Mouse (Mus musculus) spleen, postnatal 10 days (tissue): ENCODE results near the gene Rab8a.

ENCODE experiments used
- DNase-seq, 2 experiments: peaks; one replicate each; pipeline ENCODE4 v3.0.0; 2021 to 2022; ENCODE audit warnings: low spot score in 2 of 2

The Rab8a gene

GRCm38 (mm10) chr8:72146056-72146455 is 14.9 kb upstream of the Rab8a start:
- no peak for DNase-seq

GRCm38 (mm10) chr8:72146556-72146955 is 14.4 kb upstream of the Rab8a start:
- DNase-seq: no peak

- DNase-seq: no peak
These were observed 13.7 kb upstream of the Rab8a start for GRCm38 (mm10) chr8:72147266-72147665.

- no peak for DNase-seq
These were observed 11.9 kb upstream of the Rab8a start for GRCm38 (mm10) chr8:72149056-72149455.

GRCm38 (mm10) chr8:72151418-72152078 is 9.5 kb upstream of the Rab8a start:
- DNase-seq: no peak

- no peak for DNase-seq
These were observed 7.6 kb upstream of the Rab8a start for GRCm38 (mm10) chr8:72153382-72153781.

- DNase-seq: no peak
These were observed 2.9 kb upstream of the Rab8a start for GRCm38 (mm10) chr8:72158096-72158495.

- no peak for DNase-seq
These were observed 2.3 kb upstream of the Rab8a start for GRCm38 (mm10) chr8:72158726-72159125.

GRCm38 (mm10) chr8:72160007-72160406 is 993 bp upstream of the Rab8a start:
- DNase-seq: no peak

GRCm38 (mm10) chr8:72162821-72163220 is 1.8 kb downstream of the Rab8a start:
- no peak for DNase-seq

- DNase-seq: peak in 1 of 2 experiments; percentile 64
These were observed 8.2 kb downstream of the Rab8a start for GRCm38 (mm10) chr8:72169098-72169668.

- peak in 1 of 2 experiments; percentile 55 for DNase-seq
These were observed 8.8 kb downstream of the Rab8a start for GRCm38 (mm10) chr8:72169681-72170249.

GRCm38 (mm10) chr8:72177346-72177925 is 16.4 kb downstream of the Rab8a start:
- peak; percentile 60 to 85 for DNase-seq

- peak in 1 of 2 experiments; percentile 45 for DNase-seq
These were observed 22.7 kb downstream of the Rab8a start for GRCm38 (mm10) chr8:72183554-72184202.

GRCm38 (mm10) chr8:72187793-72188331 is 26.9 kb downstream of the Rab8a start:
- no peak for DNase-seq

GRCm38 (mm10) chr8:72189417-72190214 is 28.6 kb downstream of the Rab8a start, which contains the start of gene Hsh2d:
Gene Hsh2d, plus strand, starts transcription at chr8:72189638.
- peak; percentile 41 to 76 for DNase-seq

GRCm38 (mm10) chr8:72190215-72190539 is 29.2 kb downstream of the Rab8a start:
- DNase-seq: no peak

GRCm38 (mm10) chr8:72192065-72192464 is 31.1 kb downstream of the Rab8a start:
- DNase-seq: no peak

- no peak for DNase-seq
These were observed 37.0 kb downstream of the Rab8a start for GRCm38 (mm10) chr8:72197997-72198396.

- DNase-seq: no peak
These were observed 47.6 kb downstream of the Rab8a start for GRCm38 (mm10) chr8:72208582-72208981.

GRCm38 (mm10) chr8:72210222-72210621 is 49.2 kb downstream of the Rab8a start:
- no peak for DNase-seq
